Mouse (Mus musculus): ENCODE results near the gene Ncor1.
"Not testable (repeated sequence)": the region's sequence is repeated elsewhere in the genome, so short reads cannot be mapped to it uniquely, and the experiment has no call there.

Ncor1 gene

GRCm38 (mm10) chr11:62371776-62372175, 86.6 kb downstream of the Ncor1 start:
- no peak for DNase-seq (ENCODE audit: extremely low read depth, insufficient read length, low spot score)

- no peak for DNase-seq (ENCODE audit: extremely low read depth, insufficient read length, low spot score)
Observed at GRCm38 (mm10) chr11:62369924-62370323, 88.4 kb downstream of the Ncor1 start.

- no peak for DNase-seq (ENCODE audit: extremely low read depth, insufficient read length, low spot score)
Observed at GRCm38 (mm10) chr11:62366879-62367278, 91.5 kb downstream of the Ncor1 start.

GRCm38 (mm10) chr11:62355216-62355615, 103.1 kb downstream of the Ncor1 start:
- DNase-seq (ENCODE audit: extremely low read depth, insufficient read length, low spot score), result no peak

- DNase-seq (ENCODE audit: extremely low read depth, insufficient read length, low spot score), result no peak
Observed at GRCm38 (mm10) chr11:62351948-62352347, 106.4 kb downstream of the Ncor1 start.

GRCm38 (mm10) chr11:62343002-62343401, 115.3 kb downstream of the Ncor1 start:
- no peak for DNase-seq (ENCODE audit: extremely low read depth, insufficient read length, low spot score)

GRCm38 (mm10) chr11:62332228-62332627, 126.1 kb downstream of the Ncor1 start:
- no peak for DNase-seq (ENCODE audit: extremely low read depth, insufficient read length, low spot score)

- DNase-seq (ENCODE audit: extremely low read depth, insufficient read length, low spot score), result no peak
Observed at GRCm38 (mm10) chr11:62331141-62331540, 127.2 kb downstream of the Ncor1 start.

- DNase-seq (ENCODE audit: extremely low read depth, insufficient read length, low spot score), result no peak
Observed at GRCm38 (mm10) chr11:62323659-62324058, 134.7 kb downstream of the Ncor1 start.

- no peak for DNase-seq (ENCODE audit: extremely low read depth, insufficient read length, low spot score)
Observed at GRCm38 (mm10) chr11:62320097-62320496, 138.2 kb downstream of the Ncor1 start.

GRCm38 (mm10) chr11:62317746-62318145, 140.6 kb downstream of the Ncor1 start:
- DNase-seq (ENCODE audit: extremely low read depth, insufficient read length, low spot score), result no peak

- DNase-seq (ENCODE audit: extremely low read depth, insufficient read length, low spot score), result no peak
Observed at GRCm38 (mm10) chr11:62314984-62315383, 143.4 kb downstream of the Ncor1 start.

GRCm38 (mm10) chr11:62309296-62309695, 149.0 kb downstream of the Ncor1 start:
- DNase-seq (ENCODE audit: extremely low read depth, insufficient read length, low spot score), result no peak

- DNase-seq (ENCODE audit: extremely low read depth, insufficient read length, low spot score), result peak; percentile 35
Observed at GRCm38 (mm10) chr11:62305866-62306265, 152.5 kb downstream of the Ncor1 start.

GRCm38 (mm10) chr11:62298883-62299282, 159.5 kb downstream of the Ncor1 start:
- no peak for DNase-seq (ENCODE audit: extremely low read depth, insufficient read length, low spot score)

- DNase-seq (ENCODE audit: extremely low read depth, insufficient read length, low spot score), result no peak
Observed at GRCm38 (mm10) chr11:62294121-62294520, 164.2 kb downstream of the Ncor1 start.

GRCm38 (mm10) chr11:62287700-62288099, 170.6 kb downstream of the Ncor1 start:
- DNase-seq (ENCODE audit: extremely low read depth, insufficient read length, low spot score), result no peak

GRCm38 (mm10) chr11:62285020-62285419, 173.3 kb downstream of the Ncor1 start:
- DNase-seq (ENCODE audit: extremely low read depth, insufficient read length, low spot score), result no peak

- DNase-seq (ENCODE audit: extremely low read depth, insufficient read length, low spot score), result not testable (repeated sequence)
Observed at GRCm38 (mm10) chr11:62284020-62284419, 174.3 kb downstream of the Ncor1 start.

GRCm38 (mm10) chr11:62281601-62281997, 176.7 kb downstream of the Ncor1 start:
- peak; percentile 82 for DNase-seq (ENCODE audit: extremely low read depth, insufficient read length, low spot score)

- peak; percentile 95 for DNase-seq (ENCODE audit: extremely low read depth, insufficient read length, low spot score)
Observed at GRCm38 (mm10) chr11:62280675-62281600, 177.4 kb downstream of the Ncor1 start, which contains the start of the genes Zswim7 and Ttc19. TSS of gene Zswim7 (minus strand) at chr11:62281375. TSS of gene Ttc19 (plus strand) at chr11:62281473.

- peak; percentile 38 for DNase-seq (ENCODE audit: extremely low read depth, insufficient read length, low spot score)
Observed at GRCm38 (mm10) chr11:62278027-62278426, 180.3 kb downstream of the Ncor1 start.
